Mouse (Mus musculus) thymus, adult 2 months (tissue): ENCODE data around the gene Pex16.

Experiments
- CTCF ChIP-seq: fragments of 200-500 bp; IDR thresholded peaks from 2 replicates; pipeline ENCODE4 v1.5.1; 2012; ENCODE audit warnings: mild to moderate bottlenecking, control low read depth, low read length, moderate library complexity, borderline replicate concordance; ENCODE audit not compliant: control insufficient read depth, poor library complexity, insufficient read depth; ENCODE audit errors: extremely low read depth
- POLR2A ChIP-seq: fragments of 200-500 bp; IDR thresholded peaks from 2 replicates; pipeline ENCODE4 v1.6.1; 2012; ENCODE audit warnings: mild to moderate bottlenecking, low read length, control low read depth, moderate library complexity; ENCODE audit not compliant: control insufficient read depth, poor library complexity, insufficient read depth; ENCODE audit errors: extremely low read depth

DNA sequence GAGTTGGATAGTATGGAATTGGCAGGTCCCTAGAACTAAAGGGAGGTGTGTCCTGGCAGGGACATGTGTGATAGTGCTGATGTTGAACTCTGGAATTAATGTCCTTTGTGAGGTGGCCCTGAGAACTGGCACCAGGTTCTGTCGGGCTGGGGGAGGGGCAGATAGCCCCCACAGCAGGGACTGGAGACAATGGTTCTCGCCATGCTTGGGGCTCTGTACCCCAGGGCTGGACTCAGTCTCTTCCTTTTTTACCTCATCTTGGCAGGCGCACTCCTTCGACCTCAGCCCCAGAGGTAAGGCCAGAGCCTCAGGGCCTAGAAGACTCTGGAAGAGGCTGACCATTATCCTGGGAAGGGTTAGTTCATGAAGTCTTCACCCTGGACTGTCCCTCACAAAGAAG lies 8.3 kb downstream of the Pex16 start:
- no peak for TF ChIP-seq CTCF
- TF ChIP-seq POLR2A = no peak
